Mouse (Mus musculus) E14TG2a.4 (cell line): ENCODE measurements around the gene Tiam1.

Source experiments
- CTCF ChIP-seq: conservative IDR thresholded peaks from 2 replicates; pipeline ENCODE4 v1.5.1; 2014; ENCODE audit warnings: low read length
- NANOG ChIP-seq: IDR thresholded peaks from 2 replicates; pipeline ENCODE4 v1.6.1; 2014; ENCODE audit warnings: borderline replicate concordance, low read length, mixed read lengths
- POU5F1 ChIP-seq: IDR thresholded peaks from 2 replicates; pipeline ENCODE4 v1.6.1; 2014; ENCODE audit warnings: low read length, borderline replicate concordance

- no peak for TF ChIP-seq CTCF
- TF ChIP-seq NANOG = no peak
- TF ChIP-seq POU5F1 = no peak
These were observed 234.0 kb downstream of the Tiam1 start for GRCm38 (mm10) chr16:89909393-89910068.
